Mouse (Mus musculus) thymus, adult 18-20 months (tissue): ENCODE data around the gene Adarb1.

ENCODE experiments used
- DNase-seq, 2 experiments: peaks; one replicate each; pipeline ENCODE4 v3.0.0; 2022; ENCODE audit warnings: mixed read lengths in 2 of 2

Gene Adarb1

DNA sequence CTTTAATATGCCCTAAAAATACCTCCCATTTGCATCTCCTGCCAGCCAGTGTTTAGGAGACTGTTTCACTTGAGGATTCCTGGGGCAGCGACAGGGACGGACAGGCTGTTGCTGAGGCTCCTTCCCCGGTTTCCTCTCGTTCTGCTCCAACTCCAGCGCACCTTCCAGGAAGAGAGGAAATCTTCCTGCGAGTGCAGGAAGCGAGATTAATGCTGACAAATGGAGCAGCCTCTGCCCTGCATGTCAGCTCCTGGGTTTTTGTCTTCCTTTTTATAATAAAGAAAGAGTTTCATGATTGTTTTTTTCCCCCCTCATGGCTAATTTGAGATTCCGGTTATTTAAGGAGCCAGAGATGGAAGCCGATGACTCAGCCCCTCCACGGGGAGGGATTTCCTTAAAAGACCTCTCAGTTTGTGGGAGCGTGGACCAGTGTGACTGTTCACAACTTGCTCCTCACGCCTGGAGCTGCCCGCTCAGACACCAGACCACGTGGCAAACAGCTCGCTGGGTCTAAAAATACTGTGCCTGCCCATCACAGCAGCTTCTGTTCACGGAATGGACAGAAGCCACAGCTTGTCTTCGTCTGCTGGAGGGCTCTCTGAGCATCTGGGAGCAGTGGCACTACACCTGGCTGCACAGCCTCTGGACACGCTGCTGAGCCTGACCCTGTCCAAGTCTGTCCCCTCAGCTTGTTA lies 16.5 kb upstream of the Adarb1 start:
- DNase-seq, result no peak

DNA sequence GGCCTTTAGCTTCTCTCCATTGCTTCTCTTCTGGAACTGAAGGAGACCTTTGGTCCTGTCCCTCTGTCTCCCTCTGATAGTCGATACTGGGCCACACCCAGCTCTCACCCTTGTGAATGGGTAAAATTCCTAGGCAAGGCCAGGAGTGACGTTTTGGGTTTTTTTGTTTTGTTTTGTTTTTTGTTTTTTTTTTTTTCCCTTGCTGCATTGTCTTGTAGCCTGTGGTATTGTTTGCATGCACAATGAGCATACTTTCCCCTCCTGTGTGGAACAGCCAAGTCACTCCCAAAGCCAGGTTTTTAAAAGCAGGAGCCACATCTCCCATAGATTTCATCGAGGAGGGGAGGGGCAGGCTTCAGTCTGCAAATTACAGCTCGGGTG lies 16.0 kb upstream of the Adarb1 start:
- no peak for DNase-seq

DNA sequence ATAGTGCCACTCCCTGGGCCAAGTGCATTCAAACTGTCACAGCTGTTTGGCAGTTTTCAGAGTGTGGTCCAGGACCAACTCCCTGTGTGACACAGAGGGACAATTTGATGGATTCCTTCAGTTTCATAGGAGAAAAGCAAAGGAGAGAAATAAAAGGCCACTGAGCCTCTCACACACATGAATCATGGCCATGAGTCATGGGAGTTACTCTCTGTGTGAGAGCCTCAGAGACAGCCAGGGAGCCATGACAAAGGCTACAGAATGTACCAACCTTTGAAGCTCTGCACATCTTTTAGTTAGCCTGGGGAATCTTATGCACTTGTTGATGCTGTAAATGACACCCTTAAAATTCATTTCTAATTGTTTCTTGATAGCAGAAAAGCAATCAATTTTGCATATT lies 12.7 kb upstream of the Adarb1 start:
- no peak for DNase-seq

DNA sequence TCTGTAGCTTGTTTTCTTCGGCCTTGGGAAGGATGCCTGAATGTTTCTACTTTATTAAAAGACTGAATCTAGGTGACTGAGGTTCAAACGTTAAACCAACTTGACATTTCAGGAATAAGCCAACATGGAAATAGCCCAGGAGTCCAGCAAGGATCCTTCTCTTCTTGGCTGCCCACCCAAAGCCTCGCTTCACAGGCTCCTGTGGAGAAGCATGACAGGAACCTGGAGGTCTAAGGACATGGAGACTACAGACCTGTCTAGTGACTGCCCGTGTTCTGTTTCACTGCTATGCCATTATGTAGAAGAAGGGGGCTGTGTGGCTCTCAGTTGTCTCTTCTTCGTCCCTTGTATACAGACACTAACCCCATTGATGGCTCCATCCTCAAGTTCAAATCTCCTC lies 11.9 kb upstream of the Adarb1 start:
- no peak for DNase-seq

DNA sequence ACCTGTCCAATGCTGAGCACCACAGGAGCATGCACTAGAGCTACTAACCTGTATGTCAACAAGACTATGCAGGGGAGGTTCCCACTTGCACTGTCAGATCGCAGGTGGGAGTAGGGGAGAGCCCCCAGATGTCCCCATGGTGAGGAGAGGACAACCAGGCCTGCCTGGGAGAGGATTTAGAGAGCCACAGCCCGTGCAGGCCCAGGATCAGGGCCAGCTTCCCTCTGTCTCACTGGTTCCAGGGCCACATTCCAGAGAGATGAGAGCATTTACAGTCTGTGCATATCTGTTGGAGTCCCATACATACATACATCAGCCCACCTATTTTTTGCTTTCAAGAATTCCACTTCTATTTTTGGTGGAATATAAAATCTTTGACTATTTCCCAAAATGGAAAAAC lies 9.5 kb upstream of the Adarb1 start:
- DNase-seq, result no peak

DNA sequence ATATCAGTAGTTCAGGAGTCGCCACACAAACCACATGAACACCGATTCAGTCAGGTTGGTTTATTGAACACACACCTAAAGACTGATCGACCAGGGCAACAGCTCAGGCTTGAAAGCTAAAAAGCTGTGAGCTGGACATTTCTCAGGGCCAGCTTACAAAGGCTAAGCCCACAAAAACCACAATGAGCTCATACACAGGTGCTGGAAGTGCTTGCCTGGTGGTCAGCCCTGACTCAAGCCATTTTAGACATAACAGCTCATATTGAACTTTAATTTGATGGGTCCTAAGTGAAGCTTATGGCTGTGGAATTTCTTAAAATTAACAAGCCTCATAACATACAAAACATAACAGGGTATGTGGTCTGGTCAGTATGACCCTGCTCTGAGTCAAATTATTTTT lies 2.1 kb upstream of the Adarb1 start:
- no peak for DNase-seq

DNA sequence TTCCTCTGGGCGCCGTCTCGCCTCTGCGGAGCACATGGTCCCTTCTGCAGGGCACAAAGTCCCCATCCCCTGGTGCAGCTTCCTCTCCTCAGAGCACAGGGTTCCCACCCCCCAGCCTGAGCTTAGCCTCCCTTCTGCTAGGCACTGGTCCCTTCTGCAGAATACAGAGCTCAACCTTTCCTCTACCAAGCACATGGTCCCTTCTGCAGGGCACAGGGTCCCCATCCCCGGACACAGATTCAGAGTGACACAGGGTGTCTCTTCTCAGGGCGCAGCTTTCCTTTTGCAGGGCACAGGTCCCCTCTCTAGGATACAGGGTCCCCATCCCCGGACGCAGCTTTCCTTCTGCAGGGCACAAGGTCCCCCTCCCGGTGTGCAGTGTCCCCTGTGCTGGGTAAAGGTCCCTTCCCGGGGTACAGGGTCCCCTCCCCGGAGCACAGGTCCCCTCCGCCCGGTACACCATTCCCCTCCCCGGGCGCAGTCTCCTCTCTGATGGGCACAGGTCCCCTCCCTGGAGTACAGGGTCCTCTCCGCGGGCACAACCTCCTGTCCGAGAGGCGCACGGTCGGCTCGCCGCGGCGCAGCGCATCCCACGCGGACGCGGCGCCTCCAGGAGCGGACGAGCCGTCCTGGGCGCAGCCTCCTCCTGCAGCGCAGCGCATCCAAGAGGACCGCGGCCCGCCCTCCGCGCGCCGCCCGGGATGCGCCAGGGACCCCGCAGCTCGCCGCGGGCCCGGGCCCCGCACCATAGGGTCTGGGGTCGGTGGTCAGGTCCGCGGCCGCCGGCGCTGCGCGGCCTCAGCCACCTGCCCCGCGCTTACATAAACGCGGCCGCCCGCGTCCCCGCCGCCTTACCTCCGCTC lies 599 bp downstream of the Adarb1 start:
- DNase-seq, result peak; percentile 12 to 16

DNA sequence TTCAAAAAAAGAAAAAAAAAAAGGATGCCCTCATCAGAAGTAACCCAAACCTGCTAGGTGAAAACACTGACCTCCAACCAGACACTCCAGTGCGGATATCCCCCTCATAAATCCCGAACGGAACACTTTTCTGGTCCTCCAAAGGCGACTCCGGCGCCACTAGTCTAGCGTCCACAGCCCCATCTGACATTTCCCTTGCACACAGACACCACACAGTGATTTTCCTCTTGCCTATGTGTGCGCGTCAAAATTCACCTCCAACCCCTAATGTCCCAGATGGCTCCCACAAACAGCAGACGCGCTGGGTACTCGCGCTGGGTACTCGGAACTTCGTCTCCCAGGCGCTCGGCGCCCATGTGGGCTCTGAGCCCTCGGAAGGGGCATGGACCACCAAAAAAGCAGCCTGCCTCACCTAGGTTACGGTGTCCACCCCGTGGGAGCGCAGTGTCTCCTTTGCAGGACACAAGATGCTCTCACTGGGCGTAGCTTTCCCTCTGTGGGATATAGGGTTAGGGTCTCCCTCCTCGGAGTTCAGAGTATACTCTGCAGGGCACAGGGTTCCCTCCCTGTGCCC lies 1.3 kb downstream of the Adarb1 start:
- DNase-seq, result no peak

DNA sequence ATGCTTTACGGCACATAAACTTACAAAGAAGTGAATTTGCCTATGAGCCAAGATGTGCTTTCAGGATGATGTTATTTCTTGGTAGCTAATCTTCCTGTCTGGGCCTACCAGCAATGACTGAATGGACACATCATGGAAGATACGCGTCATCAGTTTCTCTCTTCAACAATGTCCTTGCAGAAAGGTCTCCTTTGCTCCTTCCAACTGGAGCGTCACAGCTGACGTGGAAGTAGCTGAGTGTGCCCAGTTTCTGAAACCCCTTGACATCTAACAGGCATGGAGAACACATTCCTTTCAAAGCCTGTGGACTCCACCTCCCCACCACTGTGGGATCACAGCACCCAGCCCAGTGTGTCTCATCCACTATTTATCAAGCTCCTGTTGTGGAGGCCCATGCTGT lies 2.2 kb downstream of the Adarb1 start:
- no peak for DNase-seq

DNA sequence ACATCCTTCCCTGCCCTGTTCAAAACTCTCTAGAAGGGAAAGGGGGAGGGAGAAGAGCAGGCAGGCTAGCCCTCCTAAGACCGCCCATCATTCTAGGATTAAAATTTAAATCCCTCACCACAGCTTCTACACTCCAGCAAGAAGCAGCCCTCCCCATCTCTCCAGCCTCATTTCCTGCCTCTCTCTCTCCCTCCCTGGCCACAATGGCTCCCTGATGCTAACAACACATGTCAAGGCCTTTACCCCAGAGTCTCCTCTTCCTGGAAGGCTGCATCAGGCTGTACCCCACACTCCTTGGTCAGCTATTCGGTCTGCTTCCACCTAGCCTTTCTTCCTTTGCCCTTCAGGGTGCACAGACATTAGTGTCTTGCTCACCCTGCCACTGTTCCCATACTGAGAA lies 4.3 kb downstream of the Adarb1 start:
- DNase-seq, result no peak

DNA sequence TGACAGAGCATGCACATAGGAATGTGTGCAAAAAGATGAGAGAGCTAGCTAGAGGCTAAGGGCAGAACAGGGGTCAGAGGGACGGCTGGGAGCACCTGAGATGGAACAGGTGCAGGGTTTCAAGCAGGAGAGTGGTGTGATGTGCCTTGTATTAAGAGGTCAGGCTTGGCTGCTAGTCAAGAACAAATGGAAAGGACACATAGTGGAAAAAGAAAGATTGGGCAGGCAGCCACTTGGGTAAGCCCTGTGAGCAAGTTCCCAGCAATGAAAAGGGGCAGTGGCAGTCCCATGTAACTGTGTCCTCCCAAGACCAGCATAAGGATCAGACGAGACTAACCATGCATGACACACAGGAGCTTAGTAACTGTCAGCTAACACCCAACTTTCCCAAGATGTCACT lies 8.9 kb downstream of the Adarb1 start:
- DNase-seq, result no peak

DNA sequence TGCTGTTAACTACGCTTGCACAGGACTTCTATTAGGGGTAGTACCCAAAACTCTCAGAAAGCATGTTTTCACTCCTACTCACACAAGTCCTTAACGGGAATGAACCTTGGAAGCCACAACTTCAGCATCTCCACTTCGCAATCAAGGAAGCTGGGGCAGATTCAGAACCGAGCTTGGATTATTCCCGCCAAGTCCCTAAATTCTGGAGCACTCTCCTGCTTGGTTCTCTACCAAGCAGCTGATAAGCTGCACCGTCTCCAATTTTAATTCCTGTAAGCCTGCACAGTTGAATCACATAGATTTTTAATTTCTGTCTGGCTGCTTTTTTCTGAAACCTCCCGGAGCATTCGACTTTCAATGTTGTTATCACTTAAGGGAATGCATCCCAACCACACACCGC lies 9.8 kb downstream of the Adarb1 start:
- DNase-seq, result no peak

DNA sequence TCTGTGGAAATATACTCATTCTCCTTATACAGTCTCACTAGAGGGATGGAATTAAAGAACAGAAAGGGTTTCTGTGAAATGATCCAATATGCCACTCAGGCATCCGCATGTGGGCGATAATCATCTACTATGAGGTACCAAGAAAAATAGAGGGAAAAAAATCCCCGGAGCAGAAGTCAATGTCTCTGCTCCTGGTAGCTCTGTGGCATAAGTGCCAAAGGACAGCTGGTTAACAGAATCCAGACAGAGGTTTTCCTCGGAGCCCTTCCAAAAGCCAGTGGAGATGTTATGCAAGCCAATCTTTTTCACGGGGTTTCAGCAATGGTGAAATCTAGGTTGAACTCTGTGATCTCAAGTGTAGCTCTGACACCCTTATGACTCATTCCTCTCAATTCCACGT lies 11.6 kb downstream of the Adarb1 start:
- DNase-seq, result no peak

DNA sequence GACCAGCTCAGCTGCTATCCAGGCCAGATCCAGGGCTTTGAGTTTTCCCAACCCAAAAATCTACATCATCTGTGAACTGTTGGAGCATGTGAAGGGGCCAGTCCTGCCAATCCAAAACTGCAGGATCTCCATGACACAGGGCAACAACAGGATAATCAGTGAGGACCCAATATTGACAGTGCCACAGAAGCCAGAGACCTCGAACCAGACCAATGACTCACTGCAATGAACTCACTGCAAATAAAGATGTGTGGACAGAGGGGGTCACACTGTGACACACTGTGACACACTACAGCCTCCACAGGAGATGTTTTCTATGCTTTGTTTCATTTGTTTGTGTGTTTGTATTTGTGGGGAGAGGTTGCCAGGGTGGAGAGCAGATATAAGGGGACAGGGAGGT lies 15.6 kb downstream of the Adarb1 start:
- DNase-seq, result no peak

DNA sequence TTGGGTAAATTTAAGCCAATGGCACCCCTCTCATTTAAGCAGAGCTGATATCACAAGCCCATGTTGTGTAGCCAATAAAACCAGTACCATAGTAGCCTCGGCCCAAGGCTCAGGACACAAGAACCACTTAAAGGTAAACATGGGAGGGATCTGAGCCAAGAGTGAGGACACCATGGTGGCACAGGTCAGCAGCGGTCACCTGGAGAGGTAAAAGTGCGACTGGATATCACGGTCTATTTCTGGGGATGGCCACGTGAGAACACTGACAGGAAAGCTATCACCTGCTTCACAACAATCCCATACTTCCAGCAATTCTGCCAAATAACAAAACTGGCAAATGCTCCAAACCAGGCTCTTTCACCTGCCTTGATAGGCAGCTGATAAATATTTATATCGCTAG lies 17.0 kb downstream of the Adarb1 start:
- DNase-seq, result no peak

DNA sequence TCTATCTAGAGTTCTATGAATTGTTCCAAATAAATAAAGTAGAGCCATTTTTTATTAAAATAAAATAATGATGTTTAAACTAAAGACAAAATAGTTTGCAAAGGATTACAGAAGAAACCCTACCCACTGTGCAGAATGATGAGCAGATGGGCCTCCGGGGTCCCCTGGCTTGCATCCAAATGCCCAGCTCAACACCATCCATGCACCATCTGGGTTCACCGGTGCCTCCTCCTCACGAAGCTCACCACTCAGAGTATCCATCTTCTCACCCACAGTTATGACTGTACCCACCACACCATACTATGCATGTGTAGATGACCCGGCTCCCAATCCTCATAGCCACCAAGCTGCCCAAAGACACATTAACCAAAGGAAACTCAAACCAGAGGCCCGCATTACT lies 18.1 kb downstream of the Adarb1 start:
- no peak for DNase-seq

DNA sequence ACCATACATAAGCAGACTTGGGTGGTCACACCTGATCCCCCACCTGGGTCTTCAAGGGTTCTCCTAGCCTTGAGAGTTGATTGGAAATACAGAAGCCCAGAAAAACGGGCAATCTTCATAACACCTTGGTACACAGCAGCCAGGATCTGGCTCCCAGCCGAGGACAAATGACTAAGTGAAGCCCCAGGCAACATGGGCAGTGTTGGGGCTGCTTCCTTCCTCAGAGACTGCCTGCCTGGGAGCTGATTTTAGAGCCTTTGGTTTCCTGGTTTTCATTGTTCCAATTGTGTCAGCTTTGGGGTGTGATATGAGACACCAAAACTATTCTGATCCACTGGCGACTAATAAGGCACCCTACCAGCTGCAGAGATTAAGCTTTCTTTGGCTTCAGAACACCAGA lies 20.0 kb downstream of the Adarb1 start:
- DNase-seq, result no peak

DNA sequence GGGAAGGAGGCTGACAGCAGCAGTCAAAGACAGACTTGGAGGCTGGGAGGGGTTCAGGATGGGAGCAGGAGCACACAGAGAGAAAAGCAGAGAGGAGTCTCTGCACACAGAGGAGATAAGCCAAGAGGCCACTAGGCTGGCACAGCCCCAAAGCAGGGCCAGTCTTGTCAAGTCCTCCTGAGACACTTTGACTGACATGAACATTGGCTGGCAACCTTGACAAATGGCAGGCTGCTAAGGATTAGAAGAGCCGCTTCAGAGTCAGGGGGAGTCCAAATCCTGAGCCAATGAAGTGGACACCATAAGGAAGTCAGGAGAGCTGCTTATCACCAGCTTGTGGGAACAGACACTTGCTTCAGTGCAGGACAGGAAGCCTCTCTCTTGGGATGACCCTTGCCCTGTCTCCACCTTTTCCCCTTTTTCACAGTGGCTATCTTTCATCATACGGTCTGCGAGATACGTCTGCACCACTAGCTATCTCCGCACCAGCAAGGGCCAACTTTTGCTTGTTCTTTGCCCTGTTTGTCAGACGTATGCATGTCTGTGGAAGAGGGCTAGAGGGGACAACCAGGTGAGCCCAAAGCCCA lies 20.9 kb downstream of the Adarb1 start:
- DNase-seq, result no peak

DNA sequence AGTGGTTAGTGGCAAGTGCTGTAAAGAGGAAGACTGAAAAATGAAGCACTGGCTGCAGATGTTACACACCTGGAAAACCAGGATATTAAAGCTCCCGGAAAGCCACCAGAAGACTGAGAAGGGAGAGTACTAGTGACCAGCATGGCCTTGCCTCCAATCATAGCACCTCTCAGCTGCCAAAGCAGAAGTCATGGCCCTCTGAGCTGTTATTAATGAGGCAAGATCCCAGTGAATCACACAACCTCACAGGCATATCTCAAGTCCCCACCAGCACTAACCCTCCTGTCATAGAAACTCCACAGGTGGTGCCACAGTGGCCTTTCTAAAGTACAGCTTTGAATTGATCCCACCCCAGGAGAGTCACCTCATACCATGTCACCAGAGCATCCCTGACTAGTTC lies 22.1 kb downstream of the Adarb1 start:
- no peak for DNase-seq

DNA sequence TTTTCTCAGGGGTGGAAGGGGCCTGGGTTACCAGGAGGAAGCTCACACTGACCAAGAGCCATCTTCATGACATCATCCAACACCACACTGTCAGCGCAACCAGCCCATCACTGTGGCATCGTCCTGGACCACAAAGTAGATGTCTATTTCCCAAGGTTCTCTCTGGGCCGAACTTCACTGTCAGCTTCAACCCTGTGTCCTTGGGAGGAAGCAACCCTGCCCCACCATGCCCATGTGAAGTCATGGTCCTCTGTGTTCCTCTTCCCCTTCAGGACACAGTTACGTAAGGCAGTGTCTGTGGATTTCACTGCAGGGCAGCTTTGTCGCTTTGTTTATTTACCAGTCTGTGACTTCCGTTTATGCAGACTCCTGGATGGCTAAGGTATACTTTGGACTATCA lies 27.0 kb downstream of the Adarb1 start:
- DNase-seq, result no peak

DNA sequence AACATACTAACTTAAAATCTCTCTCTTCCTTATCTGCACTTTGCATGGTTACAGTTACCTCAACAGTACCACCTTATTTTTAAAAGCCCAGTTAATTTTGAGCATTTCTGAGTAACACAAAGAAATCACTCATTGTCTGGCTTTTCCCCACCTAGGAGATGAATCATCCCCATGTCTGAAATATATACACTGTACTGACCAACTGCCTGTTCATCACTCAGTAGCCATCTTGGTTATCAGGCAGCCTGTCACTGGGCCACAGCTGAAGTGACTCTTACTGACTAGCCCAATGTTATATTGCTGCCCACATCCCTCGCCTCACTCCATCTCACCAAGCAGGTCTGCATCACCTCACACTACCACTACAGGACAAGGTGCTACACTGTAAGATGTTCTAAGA lies 30.5 kb downstream of the Adarb1 start:
- no peak for DNase-seq

DNA sequence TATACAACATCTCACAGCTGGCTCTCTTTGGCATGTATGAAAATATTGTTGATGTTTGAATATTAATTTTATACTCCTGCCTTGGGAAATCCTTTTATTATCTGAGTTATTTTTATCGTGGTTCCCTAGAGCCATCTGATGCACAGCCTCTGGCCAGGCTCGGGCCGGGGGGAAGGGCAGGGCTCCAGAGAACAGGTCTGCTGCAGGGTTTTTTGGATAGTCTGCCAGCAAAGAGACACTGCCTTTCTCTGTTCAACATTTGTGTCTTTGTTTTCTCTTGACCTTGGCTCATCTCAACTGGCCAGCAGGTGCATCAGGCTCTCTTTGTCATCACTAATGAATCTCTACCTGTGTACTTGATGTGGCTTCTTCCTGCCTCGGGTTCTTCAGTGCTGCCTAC lies 32.3 kb downstream of the Adarb1 start:
- DNase-seq, result no peak

DNA sequence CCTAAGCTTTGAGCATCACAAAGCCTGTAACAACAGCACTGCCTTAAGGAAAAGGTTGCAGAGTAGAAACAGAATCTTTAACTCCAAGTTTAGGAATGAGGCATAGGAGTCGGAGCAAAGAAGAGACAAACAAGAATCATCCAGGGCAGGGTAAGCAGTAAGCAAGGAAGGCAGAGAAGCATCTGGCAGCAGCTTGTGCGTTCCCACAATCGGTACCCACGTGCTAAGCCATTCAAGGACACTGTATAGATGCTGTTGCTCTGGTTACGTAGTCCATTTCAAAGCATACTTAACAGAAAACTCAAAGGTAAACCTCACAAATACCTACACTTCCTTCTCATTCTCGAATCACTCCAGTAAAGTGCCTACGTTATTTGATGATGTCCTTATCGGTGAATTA lies 35.0 kb downstream of the Adarb1 start:
- DNase-seq, result no peak

DNA sequence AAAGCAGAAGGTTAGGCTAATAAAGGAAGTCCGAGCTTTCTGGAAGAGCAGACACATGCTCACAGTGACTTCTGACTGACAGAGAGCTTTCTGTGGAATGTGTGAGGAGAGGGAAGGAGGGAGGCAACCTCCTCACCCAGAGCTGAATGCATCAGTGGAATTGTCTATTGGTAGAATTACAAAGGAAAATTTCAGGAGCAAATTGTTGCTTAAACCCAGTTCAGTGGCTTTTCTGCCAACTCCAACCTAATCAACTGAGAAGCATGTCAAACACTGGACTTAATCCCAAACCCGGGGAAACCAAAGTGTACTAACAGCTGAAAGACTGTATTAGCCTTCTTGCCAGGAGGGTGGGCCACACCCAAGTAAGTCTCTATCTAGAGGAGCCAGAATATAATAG lies 36.9 kb downstream of the Adarb1 start:
- DNase-seq, result no peak
